8 mouse cellular contexts compared by ENCODE assay signal in the genomic region with DNA sequence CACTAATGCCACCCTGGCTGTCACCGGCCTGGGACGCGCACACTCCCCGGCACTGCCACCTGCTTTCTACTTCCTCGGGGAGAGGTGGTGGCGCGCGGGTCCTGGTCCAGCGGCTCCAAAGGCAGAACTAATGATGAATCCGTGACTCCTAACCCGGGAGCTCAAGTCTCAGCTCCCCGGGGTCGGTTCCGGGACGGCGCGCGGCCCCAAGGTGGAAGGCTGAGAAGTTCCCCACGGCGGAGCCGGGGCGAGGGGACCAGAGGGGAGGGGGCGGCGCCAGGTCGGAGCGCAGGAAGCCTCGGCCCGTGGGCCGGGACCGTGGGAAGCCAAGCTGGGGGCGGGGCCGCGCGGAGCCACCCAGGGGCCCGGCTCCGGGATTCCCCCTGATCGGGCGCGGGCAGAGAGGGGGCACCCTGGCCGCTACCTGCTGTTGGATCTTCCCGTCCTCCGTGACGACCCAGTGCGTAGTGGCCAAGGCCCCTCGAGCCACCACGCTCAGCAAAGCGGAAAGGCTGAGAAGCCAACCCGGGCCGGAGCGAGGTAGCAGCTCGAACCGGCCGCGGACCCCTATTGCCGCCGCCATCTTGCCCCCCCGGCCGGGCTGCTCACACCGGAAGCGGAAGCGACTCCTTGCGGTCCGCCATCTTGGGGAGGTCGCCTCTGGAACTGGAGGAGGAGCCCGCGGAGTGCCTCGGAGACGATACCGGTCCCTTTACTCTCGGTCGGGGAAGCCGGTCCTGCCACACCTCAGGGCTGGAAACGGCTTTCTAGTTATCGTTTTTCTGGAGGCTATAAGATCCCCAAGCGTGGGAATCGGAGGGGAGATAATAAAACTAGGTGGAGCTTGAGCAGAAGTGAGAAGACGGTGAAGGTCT. TPM values are rescaled to one million over a fixed set of nuclear protein-coding genes. Genes with fewer than 3 reads are reported as not detected.
DNase-seq lines count a peak whose midpoint lies in the region; ATAC-seq and TF ChIP-seq lines count a peak whose summit lies in the region.

A gene (minus strand): TSS at position 607 of the 875 bp plus-strand sequence.

- H3K9me3 ChIP-seq in megakaryocyte, embryonic 14.5 days: no peaks in the 10 kb centered on the region

- peak within 1 kb of the TSS; percentile 98 for H3K27ac ChIP-seq in cortical plate, adult 2 months (ENCODE audit: insufficient read depth, low read length)

- peak; percentile 66 to 76 for DNase-seq in gastrocnemius, adult 8-10 months (ENCODE audit: low spot score in 2 of 2)
- DNase-seq in hindlimb bud, embryonic 11.5 days (ENCODE audit: extremely low spot score, low read depth, low spot score): peak; percentile 56
- peak; percentile 63 to 78 for DNase-seq in left cerebral cortex, adult 8-10 months (ENCODE audit: low spot score in 2 of 2)
- DNase-seq in right cerebral cortex, postnatal 10 days (ENCODE audit: low spot score in 2 of 2): peak; percentile 93 to 94
- peak; percentile 81 for DNase-seq in urinary bladder, postnatal 25 days (ENCODE audit: low spot score)

- peak; percentile 91 for ATAC-seq in activated CD4-positive, CD25-positive, alpha-beta regulatory T cell, adult 4 months

- H3K27me3 ChIP-seq in megakaryocyte, embryonic 14.5 days (replicated peaks): no peaks in the 10 kb centered on the region

- H3K36me3 ChIP-seq in megakaryocyte, embryonic 14.5 days (replicated peaks; ENCODE audit: low read length): peaks cover 17% of the 10 kb centered on the region

- peaks cover 1% of the 10 kb centered on the region; the same call in 1 of the 2 replicates for H3K4me1 ChIP-seq in cortical plate, adult 2 months (ENCODE audit: control insufficient read depth, insufficient read depth, low read length)
- peaks cover 27% of the 10 kb centered on the region for H3K4me1 ChIP-seq in megakaryocyte, embryonic 14.5 days

- TF ChIP-seq POLR2A in cortical plate, adult 2 months (IDR thresholded peaks at IDR 0.05; ENCODE audit: extremely low read depth, insufficient read depth, low read length): peak; percentile 72

- TF ChIP-seq CTCF in cortical plate, adult 2 months (IDR thresholded peaks at IDR 0.05; ENCODE audit: extremely low read depth, insufficient read depth, low read length): no peak

- H3K4me3 ChIP-seq in cortical plate, adult 2 months (ENCODE audit: insufficient read depth, low read length): peak within 1 kb of the TSS; percentile 80
- peak within 1 kb of the TSS; percentile 99 for H3K4me3 ChIP-seq in megakaryocyte, embryonic 14.5 days (replicated peaks)

RNA-seq across cellular contexts. Expression of the gene that starts here (rescaled TPM):
- polyA plus RNA-seq in activated CD4-positive, CD25-positive, alpha-beta regulatory T cell, adult 4 months (2017; shearing (Covaris generic)): 10 to 100 TPM; 34.9 to 36.7 TPM
- 28.2 and 29.8 TPM in 2 replicates for polyA plus RNA-seq in cortical plate, adult 2 months (2012; rRNA removed)
- total RNA-seq in gastrocnemius, adult 8-10 months (2022): 10 to 100 TPM; 22.5 to 24.5 (median 23.8) TPM
- 10 to 100 TPM; 32.9 to 48.3 (median 40.9) TPM for total RNA-seq in left cerebral cortex, adult 8-10 months (2022)
- 1.2 and 2.8 TPM in 2 replicates for polyA plus RNA-seq in megakaryocyte, embryonic 14.5 days (2012; ENCODE audit: insufficient read depth, low replicate concordance)

Comparison
In these comparisons a context has a peak if more than half of its experiments do, and no peak if none do; other contexts are left out.
1. Peak in every context shown above with its lines: DNase-seq, ATAC-seq, H3K4me3 ChIP-seq and H3K27ac ChIP-seq.